Mouse (Mus musculus) hindbrain, postnatal 0 days (tissue): Measurements from ENCODE around the gene Rsbn1. TPM values are rescaled to one million over a fixed set of nuclear protein-coding genes. Genes with fewer than 3 reads are reported as not detected.

Experiments
- ATAC-seq: fragments of 200-750 bp; cut with Nextera tagmentation; 2 replicates; pipeline ENCODE4 v1.8.0; 2017; ENCODE audit warnings: mild to moderate bottlenecking, moderate TSS enrichment, moderate library complexity
- DNase-seq: peaks from one replicate; pipeline ENCODE4 v3.0.0-alpha.2; 2015; ENCODE audit warnings: low spot score
- H3K27ac ChIP-seq: fragments of 300-500 bp; sonication (generic); 2 replicates; pipeline ENCODE4 v1.5.1; 2014; ENCODE audit warnings: mild to moderate bottlenecking
- H3K27me3 ChIP-seq: fragments of 300-500 bp; sonication (generic); 2 replicates; pipeline ENCODE4 v1.6.1; 2014; ENCODE audit warnings: low read length, mixed read lengths; ENCODE audit not compliant: insufficient read depth
- H3K36me3 ChIP-seq: fragments of 300-500 bp; sonication (generic); 2 replicates; pipeline ENCODE4 v1.6.1; 2014; ENCODE audit warnings: low read length, mixed read lengths; ENCODE audit not compliant: insufficient read depth
- H3K4me1 ChIP-seq: fragments of 300-500 bp; sonication (generic); 2 replicates; pipeline ENCODE4 v1.6.1; 2014; ENCODE audit warnings: antibody characterized with exemption, low read length, mixed read lengths; ENCODE audit not compliant: insufficient read depth
- H3K4me2 ChIP-seq: fragments of 300-500 bp; sonication (generic); 2 replicates; pipeline ENCODE4 v1.6.1; 2014; ENCODE audit warnings: low read depth, mild to moderate bottlenecking, low read length, moderate library complexity, mixed read lengths
- H3K4me3 ChIP-seq: fragments of 300-500 bp; sonication (generic); 2 replicates; pipeline ENCODE4 v1.5.1; 2014; ENCODE audit warnings: low read length
- H3K9ac ChIP-seq: fragments of 300-500 bp; sonication (generic); replicated peaks from 2 replicates; pipeline ENCODE4 v1.6.1; 2014; ENCODE audit warnings: mild to moderate bottlenecking, low read length, moderate library complexity, mixed read lengths
- H3K9me3 ChIP-seq: fragments of 300-500 bp; sonication (generic); 2 replicates; pipeline ENCODE4 v1.6.1; 2016; ENCODE audit warnings: low read length, mixed read lengths
- CTCF ChIP-seq: IDR thresholded peaks from 2 replicates; pipeline ENCODE4 v1.5.1; 2016; ENCODE audit warnings: antibody characterized with exemption, control low read depth, low read depth
- WGBS: fragments of 180-500 bp; shearing (Covaris S2); extraction: QIAGEN DNeasy Blood & Tissue Kit; methylation state at CpG from one replicate; pipeline ENCODE4 v1.1.7; 2014; 5-methylcytosine and 5-hydroxymethylcytosine counted together
- polyA plus RNA-seq: library from polyadenylated mRNA; unstranded; fragments of >200 nt; fragmentation: Nextera tagmentation; extraction: Ambion mirVana; gene quantifications from 2 replicates; pipeline ENCODE4 v1.2.1, GENCODE M21; 2015
- total RNA-seq: library from RNA; depleted of rRNA; stranded (reverse); fragments of >200 nt; gene quantifications from 2 replicates; pipeline ENCODE4 v1.2.3, GENCODE M21; 2014

The Rsbn1 gene
- total and polyA plus RNA-seq, 2 experiments from 2014 or later: 17.7 to 28.2 TPM

- 1% methylated on average over 22 of the region's 24 CpGs for WGBS
- ATAC-seq (peak; percentile 81), DNase-seq (peak; percentile 74)
- H3K9me3 ChIP-seq: no peaks in the 10 kb centered on the region
- H3K36me3 ChIP-seq: peaks cover 7% of the 10 kb centered on the region; the same call in 1 of the 2 replicates
- peak overlapping the region; percentile 97 for H3K27ac ChIP-seq
- peak overlapping the region; percentile 93 for H3K4me3 ChIP-seq
- no peaks in the 10 kb centered on the region for H3K27me3 ChIP-seq
- H3K4me2 ChIP-seq: peak overlapping the region; percentile 74
- TF ChIP-seq CTCF: no peak
- peak overlapping the region; percentile 93 for H3K9ac ChIP-seq
- 0 out of 2 replicates have a peak, but pooled peaks cover 7% of the 10 kb centered on the region for H3K4me1 ChIP-seq
Observed at GRCm38 (mm10) chr3:103968701-103969100, 54.8 kb downstream of the Rsbn1 start.

DNA sequence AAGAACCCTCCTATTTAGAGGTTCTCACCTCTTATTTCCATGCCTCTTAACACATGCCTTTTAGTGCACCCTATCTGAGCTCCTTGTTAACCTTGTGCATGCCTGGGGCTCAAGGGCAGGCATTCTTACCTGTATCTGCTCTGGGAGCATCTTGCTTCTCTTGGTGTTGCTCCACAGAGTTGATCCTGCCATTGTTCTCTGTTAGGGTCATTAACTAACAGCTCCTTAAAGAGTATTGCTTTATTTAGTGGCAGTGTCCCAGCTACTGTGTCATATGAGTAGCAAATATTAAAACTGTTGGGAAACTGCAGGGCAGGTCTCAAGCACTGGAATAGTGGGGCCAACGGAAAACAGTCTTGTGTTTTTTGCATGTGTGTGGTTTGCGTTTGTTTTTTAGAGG lies 57.2 kb downstream of the Rsbn1 start:
- ATAC-seq: no peak
- Histone ChIP-seq H3K36me3 (peaks cover 7% of the 10 kb centered on the region; the same call in 1 of the 2 replicates), H3K4me2 (no peak overlapping the region), H3K4me3 (no peak overlapping the region), H3K27me3 (no peaks in the 10 kb centered on the region), H3K9ac (no peak overlapping the region), H3K4me1 (0 out of 2 replicates have a peak, but pooled peaks cover 7% of the 10 kb centered on the region), H3K27ac (no peak overlapping the region), H3K9me3 (no peaks in the 10 kb centered on the region)
- no peak for TF ChIP-seq CTCF
- no peak for DNase-seq
- WGBS: 99% methylated on average over 2 of the region's 2 CpGs

DNA sequence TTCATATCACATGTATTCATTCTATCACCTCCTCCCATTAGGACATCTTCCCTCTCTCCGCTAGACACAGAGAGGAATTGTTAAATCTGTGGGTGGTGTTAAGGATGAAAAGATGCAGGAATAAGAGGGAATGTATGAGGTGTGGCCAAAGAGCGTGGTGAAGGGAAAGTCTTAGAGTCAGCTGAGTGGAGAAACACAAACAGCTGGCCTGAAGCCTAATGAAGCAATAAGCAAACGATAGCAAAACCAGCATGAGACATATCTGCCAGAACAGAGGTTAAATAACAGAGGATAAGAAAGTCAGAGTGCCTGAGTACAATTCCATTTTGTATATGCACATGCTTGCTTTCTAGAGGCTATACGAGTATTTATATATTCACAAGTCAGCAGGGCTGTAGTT lies 70.6 kb downstream of the Rsbn1 start:
- DNase-seq: no peak
- peaks cover 26% of the 10 kb centered on the region for H3K36me3 ChIP-seq
- H3K9ac ChIP-seq: no peak overlapping the region
- no peaks in the 10 kb centered on the region for H3K27me3 ChIP-seq
- no peaks in the 10 kb centered on the region for H3K4me1 ChIP-seq
- H3K4me2 ChIP-seq: no peak overlapping the region
- 63% methylated on average over 4 of the region's 4 CpGs for WGBS
- no peak overlapping the region for H3K27ac ChIP-seq
- TF ChIP-seq CTCF: no peak
- H3K9me3 ChIP-seq: no peaks in the 10 kb centered on the region
- no peak overlapping the region for H3K4me3 ChIP-seq
- ATAC-seq: no peak

- WGBS: 98% methylated on average over 2 of the region's 2 CpGs
- Histone ChIP-seq H3K36me3 (peaks cover 31% of the 10 kb centered on the region), H3K4me3 (no peak overlapping the region), H3K27ac (no peak overlapping the region), H3K9ac (no peak overlapping the region), H3K4me2 (no peak overlapping the region), H3K27me3 (no peaks in the 10 kb centered on the region), H3K4me1 (no peaks in the 10 kb centered on the region), H3K9me3 (no peaks in the 10 kb centered on the region)
- DNase-seq (no peak), ATAC-seq (no peak)
- no peak for TF ChIP-seq CTCF
Observed at GRCm38 (mm10) chr3:103985194-103985593, 71.3 kb downstream of the Rsbn1 start.

- no peak for TF ChIP-seq CTCF
- H3K4me1 ChIP-seq: no peaks in the 10 kb centered on the region
- no peak overlapping the region for H3K9ac ChIP-seq
- no peak overlapping the region for H3K4me2 ChIP-seq
- no peak overlapping the region for H3K27ac ChIP-seq
- DNase-seq: no peak
- 69% methylated on average over 5 of the region's 5 CpGs for WGBS
- no peaks in the 10 kb centered on the region for H3K9me3 ChIP-seq
- no peak overlapping the region for H3K4me3 ChIP-seq
- no peaks in the 10 kb centered on the region for H3K27me3 ChIP-seq
- H3K36me3 ChIP-seq: peaks cover 45% of the 10 kb centered on the region
- no peak for ATAC-seq
Observed at GRCm38 (mm10) chr3:103987831-103988432, 74.0 kb downstream of the Rsbn1 start.

GRCm38 (mm10) chr3:103989352-103989751 lies 75.4 kb downstream of the Rsbn1 start:
- H3K4me3 ChIP-seq: no peak overlapping the region
- no peak for ATAC-seq
- no peak overlapping the region for H3K27ac ChIP-seq
- H3K4me1 ChIP-seq: no peaks in the 10 kb centered on the region
- no peak for DNase-seq
- H3K27me3 ChIP-seq: no peaks in the 10 kb centered on the region
- H3K9me3 ChIP-seq: no peaks in the 10 kb centered on the region
- TF ChIP-seq CTCF: no peak
- 95% methylated on average over 4 of the region's 4 CpGs for WGBS
- no peak overlapping the region for H3K9ac ChIP-seq
- H3K36me3 ChIP-seq: peaks cover 43% of the 10 kb centered on the region
- H3K4me2 ChIP-seq: no peak overlapping the region

DNA sequence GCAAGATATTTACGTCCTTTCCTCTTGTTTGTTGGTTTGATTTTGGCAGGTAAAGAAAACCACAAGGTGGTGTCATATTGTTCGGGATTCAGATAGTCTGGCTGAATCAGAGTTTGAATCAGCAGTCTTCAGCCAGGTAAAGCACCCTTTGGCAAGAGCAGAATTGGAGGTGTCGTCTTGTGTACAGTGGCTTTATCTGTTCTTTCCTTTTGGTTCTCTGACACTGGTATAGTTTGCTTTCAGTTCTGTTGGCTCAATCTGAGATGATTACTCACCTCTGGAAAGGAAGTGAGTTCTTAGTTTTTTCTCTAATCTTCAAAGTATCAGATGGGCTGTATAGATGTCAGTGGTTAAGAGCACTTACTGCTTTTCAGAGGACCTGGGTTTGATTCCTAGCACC lies 77.4 kb downstream of the Rsbn1 start:
- Histone ChIP-seq H3K4me1 (no peaks in the 10 kb centered on the region), H3K9me3 (no peaks in the 10 kb centered on the region), H3K27ac (no peak overlapping the region), H3K4me2 (no peak overlapping the region), H3K27me3 (no peaks in the 10 kb centered on the region), H3K9ac (no peak overlapping the region), H3K36me3 (peaks cover 45% of the 10 kb centered on the region), H3K4me3 (no peak overlapping the region)
- DNase-seq (no peak), ATAC-seq (no peak)
- 98% methylated on average over 3 of the region's 3 CpGs for WGBS
- no peak for TF ChIP-seq CTCF
